Mouse (Mus musculus) activated CD4-positive, CD25-positive, alpha-beta regulatory T cell, adult 4 months (primary cell): ENCODE data around the gene Cavin1. TPM values are rescaled to one million over a fixed set of nuclear protein-coding genes. Genes with fewer than 3 reads are reported as not detected.
A peak's percentile ranks its signal among the peaks of the same experiment; 100 is the strongest.

ENCODE experiments used
- ATAC-seq: one replicate; pipeline ENCODE4 v1.8.0; 2017
- polyA plus RNA-seq, 2 experiments: library from polyadenylated mRNA; unstranded; fragments of 100-300 nt; shearing (Covaris generic); gene quantifications; one replicate each; pipeline ENCODE4 v1.2.1; 2017

Gene Cavin1
- polyA plus RNA-seq, 2 experiments from 2014 or later, result 0.12 to 0.13 TPM

GRCm38 (mm10) chr11:100949540-100949939, 21.1 kb downstream of the Cavin1 start:
- ATAC-seq, result no peak

DNA sequence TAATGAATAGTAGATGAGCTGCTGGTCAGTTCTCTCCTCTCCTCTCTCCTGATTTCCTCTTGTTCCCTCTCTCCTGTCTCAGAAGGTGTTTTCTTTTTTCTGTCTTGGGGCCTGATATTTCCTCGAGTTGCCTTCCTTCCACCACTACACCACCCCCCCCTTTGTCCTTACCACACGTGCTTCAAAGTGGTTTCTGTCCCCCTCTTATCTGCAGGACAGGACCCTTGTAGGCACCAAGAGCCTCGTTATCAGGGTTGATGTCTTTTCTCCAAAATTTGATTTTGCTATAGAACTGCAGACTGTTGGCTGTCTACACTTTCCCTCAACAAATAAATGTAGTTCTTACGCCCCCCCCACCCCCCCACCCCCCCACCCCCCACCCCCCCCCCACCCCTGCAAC, 22.4 kb downstream of the Cavin1 start:
- ATAC-seq, result no peak

DNA sequence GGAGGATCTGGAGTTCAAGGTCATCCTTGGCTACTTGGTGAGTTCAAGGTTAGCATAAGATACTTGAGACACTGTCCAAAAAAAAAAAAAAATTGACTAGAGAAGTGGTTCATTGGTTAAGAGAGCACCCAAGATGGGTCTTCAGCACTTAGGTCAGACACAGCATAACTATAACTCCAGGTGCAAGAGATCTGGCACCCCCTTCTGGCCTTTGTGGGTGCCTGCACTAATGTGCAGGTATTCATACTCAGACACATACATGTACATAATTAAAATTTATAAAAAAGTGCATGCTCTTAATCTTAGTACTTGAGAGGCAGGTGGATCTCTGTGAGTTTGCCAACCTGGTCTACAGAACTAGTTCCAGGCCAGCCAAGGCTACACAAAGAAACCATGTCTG, 23.1 kb downstream of the Cavin1 start:
- no peak for ATAC-seq

- no peak for ATAC-seq
Measured at GRCm38 (mm10) chr11:100946862-100947261, 23.8 kb downstream of the Cavin1 start.

DNA sequence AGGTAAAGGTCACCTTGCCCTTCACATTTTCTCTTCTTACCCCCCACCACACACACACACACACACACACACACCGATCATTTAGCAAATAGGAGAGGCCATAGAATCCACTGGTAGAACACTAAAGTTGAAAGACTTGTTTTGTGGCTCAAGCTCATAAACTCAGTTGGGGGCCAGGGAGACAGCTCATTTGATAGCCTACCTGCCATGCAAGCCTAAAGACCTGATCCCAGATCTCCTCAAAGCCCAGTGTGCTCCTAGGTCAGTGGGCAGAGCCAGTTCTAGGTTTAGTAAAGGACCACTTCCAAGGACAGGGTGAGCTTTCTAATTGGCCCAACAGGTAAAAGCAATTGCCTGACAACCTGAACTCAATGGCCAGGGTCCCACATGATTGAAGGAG, 28.3 kb downstream of the Cavin1 start:
- no peak for ATAC-seq

- ATAC-seq, result peak; percentile 80
Measured at GRCm38 (mm10) chr11:100939512-100940151, 31.1 kb downstream of the Cavin1 start, which contains the start of gene Stat3. TSS of gene Stat3 (minus strand) at chr11:100939540.

- ATAC-seq, result no peak
Measured at GRCm38 (mm10) chr11:100938711-100939511, 31.8 kb downstream of the Cavin1 start.

DNA sequence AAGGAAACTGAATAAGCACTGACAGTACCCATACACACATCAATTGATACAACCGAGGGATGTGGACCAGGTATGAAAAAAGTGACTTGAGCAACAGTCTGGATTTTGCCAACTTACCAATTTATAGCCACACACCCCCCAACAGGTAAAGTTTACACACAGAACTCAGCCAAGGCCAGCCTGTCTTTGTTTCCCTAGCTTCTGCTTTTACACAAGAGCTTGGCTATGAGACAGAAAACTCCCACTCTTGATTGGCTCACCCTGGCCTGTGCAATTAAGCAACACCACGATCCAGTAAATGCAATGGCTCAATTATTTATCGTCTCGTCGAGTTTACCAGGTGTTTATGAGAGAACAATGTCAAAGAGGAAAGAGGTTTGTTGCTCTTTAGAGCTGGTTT, 32.6 kb downstream of the Cavin1 start:
- no peak for ATAC-seq

- ATAC-seq, result no peak
Measured at GRCm38 (mm10) chr11:100937295-100937694, 33.4 kb downstream of the Cavin1 start.

GRCm38 (mm10) chr11:100935373-100936355, 35.0 kb downstream of the Cavin1 start:
- ATAC-seq, result no peak

DNA sequence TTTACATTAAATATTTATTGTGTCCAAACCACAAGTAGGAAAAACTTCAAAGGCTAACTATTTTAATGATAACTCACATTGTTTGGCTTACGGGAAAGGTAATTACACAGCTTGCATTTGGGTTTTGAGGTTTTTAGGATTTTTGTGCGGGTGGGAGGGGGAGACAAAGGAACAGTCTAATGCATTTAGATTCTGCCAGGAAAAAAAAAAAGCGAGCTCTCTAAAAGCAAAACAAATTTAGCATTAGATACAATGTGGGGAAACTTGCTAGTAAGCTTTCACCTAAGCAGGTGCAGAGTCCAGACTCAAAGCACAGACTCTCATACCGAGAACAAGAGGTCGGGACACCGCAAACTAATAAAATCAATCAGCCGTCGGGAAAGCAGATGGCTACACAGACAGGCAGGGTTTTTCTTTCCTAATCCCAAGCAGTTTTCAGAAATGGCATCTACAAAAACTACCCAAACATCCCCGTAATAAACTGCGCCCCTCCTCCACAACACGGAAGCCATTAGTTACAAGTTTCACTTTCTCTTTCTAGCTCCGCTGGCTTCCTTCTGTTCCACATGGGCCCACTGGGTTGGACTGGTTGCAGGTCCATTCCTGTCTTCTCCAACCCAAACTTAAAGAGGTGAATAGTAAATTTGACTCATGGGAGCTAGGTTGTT, 39.3 kb downstream of the Cavin1 start:
- ATAC-seq, result peak; percentile 87

DNA sequence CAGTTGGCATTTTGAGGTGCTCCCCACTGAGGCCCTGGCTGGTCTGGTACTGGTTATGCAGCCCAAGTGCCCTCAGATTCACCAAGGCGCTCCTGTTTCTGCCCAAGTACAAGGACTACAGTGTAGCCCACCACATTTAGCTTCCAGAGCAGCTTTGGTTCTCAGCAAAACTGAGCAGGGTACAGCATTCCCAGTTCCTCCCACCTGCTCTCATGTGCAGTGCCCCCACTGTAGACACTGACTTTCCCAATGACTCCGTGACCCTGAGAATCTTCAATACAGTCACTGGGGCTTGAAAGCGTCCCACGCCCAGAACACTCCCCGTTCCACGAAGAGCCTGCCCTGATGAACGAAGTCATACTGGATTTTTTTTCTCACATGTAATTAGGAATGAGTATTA, 40.1 kb downstream of the Cavin1 start:
- ATAC-seq, result no peak

DNA sequence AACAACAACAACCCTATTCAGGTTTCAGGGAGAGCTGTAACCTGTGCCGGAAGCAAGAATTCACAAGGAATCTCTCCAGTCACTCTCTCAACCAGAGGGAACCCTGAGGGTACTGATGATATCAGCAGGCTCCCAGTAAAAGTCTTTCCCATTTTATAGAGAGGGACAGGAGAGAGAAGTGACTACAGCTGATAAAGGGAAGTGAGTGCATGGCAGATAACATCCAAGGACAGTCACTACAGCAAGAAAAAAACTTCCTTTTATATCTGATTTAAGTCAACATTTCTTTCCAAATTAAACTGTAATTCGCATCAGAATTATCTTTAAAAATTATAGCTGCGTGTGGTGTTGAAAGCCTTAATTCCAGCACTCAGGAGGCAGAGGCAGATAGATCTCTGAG, 43.3 kb downstream of the Cavin1 start:
- no peak for ATAC-seq

GRCm38 (mm10) chr11:100924386-100924919, 46.2 kb downstream of the Cavin1 start:
- ATAC-seq, result no peak

- peak; percentile 43 for ATAC-seq
Measured at GRCm38 (mm10) chr11:100920887-100921624, 49.6 kb downstream of the Cavin1 start.

- no peak for ATAC-seq
Measured at GRCm38 (mm10) chr11:100918007-100918406, 52.7 kb downstream of the Cavin1 start.

- ATAC-seq, result no peak
Measured at GRCm38 (mm10) chr11:100916432-100916971, 54.2 kb downstream of the Cavin1 start.

DNA sequence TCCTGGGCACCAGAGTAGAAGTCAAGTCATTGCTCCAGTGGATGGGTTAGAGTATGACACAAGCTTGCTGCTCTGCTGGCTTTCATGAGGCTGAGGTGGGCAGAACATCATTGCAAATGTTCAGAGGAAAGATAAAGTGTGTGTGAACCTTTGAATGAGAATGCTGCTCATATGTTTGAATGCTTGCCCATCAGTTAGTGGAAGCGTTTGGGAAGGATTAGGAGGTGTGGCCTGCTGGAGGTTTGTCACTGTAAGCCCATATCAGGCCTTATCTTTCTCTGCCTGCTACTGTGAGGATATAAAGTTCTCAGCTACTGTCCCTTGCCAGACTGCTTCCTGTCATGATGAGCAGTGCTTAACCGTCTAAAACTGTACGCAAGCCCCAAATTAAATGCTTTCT, 55.6 kb downstream of the Cavin1 start:
- no peak for ATAC-seq

DNA sequence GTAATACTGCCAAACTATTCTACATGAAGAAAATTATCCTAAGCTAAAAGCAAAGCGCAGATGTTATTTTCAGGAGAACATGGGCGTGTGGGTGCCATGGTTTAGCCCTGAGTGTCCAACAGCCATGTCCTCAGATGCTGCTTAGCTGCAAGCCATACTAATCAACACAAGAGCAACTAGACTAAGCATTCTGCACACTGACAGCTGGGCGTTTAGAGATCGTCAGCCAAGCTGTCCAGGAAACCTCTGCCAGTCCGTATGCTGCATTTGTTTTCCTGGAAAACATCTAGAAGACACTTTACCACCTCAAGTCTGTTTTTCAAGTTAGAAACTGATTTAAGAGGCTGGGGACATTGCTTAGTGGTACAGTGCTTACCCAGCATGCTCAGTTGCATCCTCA, 56.3 kb downstream of the Cavin1 start:
- ATAC-seq, result no peak

- peak; percentile 73 for ATAC-seq
Measured at GRCm38 (mm10) chr11:100912401-100913155, 58.1 kb downstream of the Cavin1 start.
